Mouse (Mus musculus) yolk sac, embryonic 10.5 days (tissue): Measurements from ENCODE around the gene Lpar4.

Source experiments
- DNase-seq: peaks from one replicate; pipeline ENCODE4 v3.0.0-alpha.2; 2017; ENCODE audit warnings: low spot score

The Lpar4 gene

GRCm38 (mm10) chrX:106920175-106920827 lies at the start of gene Lpar4:
Lpar4 (plus strand) TSS chrX:106920625.
- DNase-seq: peak; percentile 12

- DNase-seq: no peak
Observed at GRCm38 (mm10) chrX:106871426-106871825, 49.0 kb upstream of the Lpar4 start.

GRCm38 (mm10) chrX:106871894-106872293 lies 48.5 kb upstream of the Lpar4 start:
- DNase-seq: no peak

GRCm38 (mm10) chrX:106872315-106872714 lies 48.1 kb upstream of the Lpar4 start:
- no peak for DNase-seq

- no peak for DNase-seq
Observed at GRCm38 (mm10) chrX:106897707-106898275, 22.6 kb upstream of the Lpar4 start.

GRCm38 (mm10) chrX:106920828-106921619 lies 599 bp downstream of the Lpar4 start:
- no peak for DNase-seq

- DNase-seq: no peak
Observed at GRCm38 (mm10) chrX:106924572-106924971, 4.1 kb downstream of the Lpar4 start.

GRCm38 (mm10) chrX:106939326-106939725 lies 18.9 kb downstream of the Lpar4 start:
- no peak for DNase-seq

GRCm38 (mm10) chrX:106950558-106950957 lies 30.1 kb downstream of the Lpar4 start:
- DNase-seq: no peak

- DNase-seq: no peak
Observed at GRCm38 (mm10) chrX:106951016-106951415, 30.6 kb downstream of the Lpar4 start.

GRCm38 (mm10) chrX:106953840-106954239 lies 33.4 kb downstream of the Lpar4 start:
- DNase-seq: no peak

GRCm38 (mm10) chrX:106962233-106962632 lies 41.8 kb downstream of the Lpar4 start:
- DNase-seq: no peak

GRCm38 (mm10) chrX:106964326-106964725 lies 43.9 kb downstream of the Lpar4 start:
- no peak for DNase-seq
